Mouse (Mus musculus) CD8-positive naive resting alpha-beta T cell, adult 2 months (primary cell): Measurements from ENCODE around the gene Prex1.
A peak's percentile ranks its signal among the peaks of the same experiment; 100 is the strongest.

Source experiments
- DNase-seq, 2 experiments: peaks; one replicate each; pipeline ENCODE4 v3.0.0; 2022; ENCODE audit warnings: low read depth in 2 of 2, low spot score in 2 of 2

The Prex1 gene

DNA sequence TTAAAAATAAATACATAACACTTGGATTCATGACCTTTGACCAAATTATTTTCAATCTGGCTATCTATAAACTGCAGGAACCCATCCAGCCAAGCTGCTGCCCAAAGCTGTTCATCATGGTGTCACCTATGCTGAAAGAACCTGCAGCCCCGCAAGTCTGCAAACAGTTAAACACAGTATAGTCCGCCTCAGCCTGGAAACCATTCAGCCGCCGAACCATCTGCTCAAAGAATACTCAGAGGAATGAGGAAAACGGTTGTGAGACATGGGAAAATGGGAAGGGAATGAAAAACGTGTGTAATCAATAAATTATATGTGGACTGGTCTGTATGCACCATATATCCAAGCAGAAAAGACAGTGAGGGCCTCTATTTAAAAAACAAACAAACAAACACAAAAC is 13.3 kb upstream of the Prex1 start:
- no peak for DNase-seq

DNA sequence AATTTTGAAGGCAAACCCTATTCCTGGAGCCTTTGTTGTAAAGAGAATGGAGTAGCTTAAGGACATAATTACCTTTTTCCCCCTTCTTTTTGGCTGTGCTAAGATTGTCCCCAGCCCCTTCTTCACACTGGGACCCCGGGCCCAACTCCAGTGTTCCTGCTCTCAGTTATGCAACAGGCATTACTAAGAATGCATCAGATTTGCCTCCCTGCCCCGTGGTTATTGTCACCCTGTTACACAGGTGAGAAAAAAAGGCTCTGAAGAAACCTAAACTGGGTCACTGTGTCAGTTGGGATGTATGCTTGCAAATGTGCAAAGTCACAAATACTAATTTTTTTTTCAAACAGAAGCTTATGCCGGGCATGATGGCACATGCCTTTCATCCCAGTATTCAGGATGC is 6.8 kb upstream of the Prex1 start:
- no peak for DNase-seq

DNA sequence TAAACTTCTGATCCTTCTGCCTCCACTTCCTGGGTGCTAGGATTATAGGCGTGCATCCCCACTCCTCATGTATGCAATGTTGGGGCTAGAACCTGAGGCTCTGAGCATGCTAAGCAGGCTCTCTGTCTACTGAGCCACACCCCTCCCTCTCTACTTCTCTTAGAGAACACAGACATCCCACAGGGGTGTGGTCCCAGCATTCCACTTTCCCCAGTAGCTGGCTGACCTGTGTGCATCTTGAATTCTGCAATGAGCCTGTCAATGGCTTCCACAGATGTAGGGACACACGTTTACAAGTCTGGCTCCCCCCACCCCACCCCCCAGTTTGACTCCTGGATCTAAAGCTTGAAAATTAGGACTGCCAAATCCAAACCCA is 6.3 kb upstream of the Prex1 start:
- no peak for DNase-seq

DNA sequence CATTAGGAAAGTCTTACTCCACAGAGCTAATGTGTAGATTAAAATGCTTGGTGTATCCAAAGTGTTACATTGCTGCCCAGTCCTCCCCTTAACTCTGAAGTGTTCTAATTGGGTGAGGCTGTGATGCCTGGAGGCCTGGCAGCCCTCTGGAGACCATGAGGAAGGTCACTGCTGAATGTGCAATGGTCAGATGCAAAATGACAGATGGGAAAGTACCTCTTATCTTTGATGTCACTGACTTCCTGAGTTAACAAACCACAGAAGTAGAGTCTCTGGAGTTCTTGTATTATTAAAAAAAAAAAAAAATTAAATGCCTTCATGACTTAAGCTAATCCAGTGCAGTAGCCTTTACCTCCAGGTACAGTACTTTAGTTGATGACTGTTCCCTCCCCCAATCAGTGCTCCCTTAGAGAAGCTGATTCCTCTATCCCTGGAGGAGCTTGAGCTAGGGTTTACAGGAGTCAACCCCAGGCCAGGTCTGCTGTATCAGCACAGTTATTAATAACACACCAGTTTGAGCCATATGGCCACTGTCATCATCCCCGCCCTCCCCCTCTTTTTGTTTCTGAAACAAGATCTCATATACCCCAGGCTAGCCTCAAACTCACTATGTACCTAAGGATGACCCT is 5.8 kb upstream of the Prex1 start:
- DNase-seq: no peak

DNA sequence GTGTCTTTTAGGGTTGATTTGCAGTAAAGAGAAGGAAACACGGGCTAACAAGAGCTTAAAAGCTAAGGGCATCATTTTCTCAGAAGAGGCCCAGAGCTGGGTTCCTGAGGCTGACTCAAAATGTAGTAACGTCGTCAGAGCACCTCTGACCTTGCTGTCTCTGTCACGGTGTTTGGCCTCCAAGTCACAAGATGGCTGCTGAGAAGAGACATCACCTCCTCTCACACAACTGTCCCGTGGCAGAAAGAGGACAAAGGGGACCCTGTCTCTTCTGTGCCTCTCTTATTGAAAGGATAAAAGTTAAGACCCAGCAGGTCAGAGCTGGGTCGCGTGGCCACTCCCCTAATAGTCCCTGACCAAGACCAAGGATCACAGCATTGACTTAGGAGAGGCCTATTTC is 2.4 kb upstream of the Prex1 start:
- no peak for DNase-seq

DNA sequence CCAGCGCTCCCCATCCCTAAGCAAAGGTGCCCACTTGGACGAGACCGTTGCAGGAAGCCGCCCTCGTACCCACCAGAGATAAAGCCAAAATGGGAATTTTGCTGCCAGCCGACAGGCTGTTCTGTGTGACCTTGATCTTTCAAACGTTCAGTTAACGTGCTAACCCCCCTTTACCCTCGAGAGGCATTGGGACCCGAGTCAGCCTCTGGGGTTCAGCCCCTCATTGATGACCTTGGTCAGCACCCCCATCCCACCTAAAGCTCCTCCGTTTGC is 731 bp upstream of the Prex1 start:
- no peak for DNase-seq

DNA sequence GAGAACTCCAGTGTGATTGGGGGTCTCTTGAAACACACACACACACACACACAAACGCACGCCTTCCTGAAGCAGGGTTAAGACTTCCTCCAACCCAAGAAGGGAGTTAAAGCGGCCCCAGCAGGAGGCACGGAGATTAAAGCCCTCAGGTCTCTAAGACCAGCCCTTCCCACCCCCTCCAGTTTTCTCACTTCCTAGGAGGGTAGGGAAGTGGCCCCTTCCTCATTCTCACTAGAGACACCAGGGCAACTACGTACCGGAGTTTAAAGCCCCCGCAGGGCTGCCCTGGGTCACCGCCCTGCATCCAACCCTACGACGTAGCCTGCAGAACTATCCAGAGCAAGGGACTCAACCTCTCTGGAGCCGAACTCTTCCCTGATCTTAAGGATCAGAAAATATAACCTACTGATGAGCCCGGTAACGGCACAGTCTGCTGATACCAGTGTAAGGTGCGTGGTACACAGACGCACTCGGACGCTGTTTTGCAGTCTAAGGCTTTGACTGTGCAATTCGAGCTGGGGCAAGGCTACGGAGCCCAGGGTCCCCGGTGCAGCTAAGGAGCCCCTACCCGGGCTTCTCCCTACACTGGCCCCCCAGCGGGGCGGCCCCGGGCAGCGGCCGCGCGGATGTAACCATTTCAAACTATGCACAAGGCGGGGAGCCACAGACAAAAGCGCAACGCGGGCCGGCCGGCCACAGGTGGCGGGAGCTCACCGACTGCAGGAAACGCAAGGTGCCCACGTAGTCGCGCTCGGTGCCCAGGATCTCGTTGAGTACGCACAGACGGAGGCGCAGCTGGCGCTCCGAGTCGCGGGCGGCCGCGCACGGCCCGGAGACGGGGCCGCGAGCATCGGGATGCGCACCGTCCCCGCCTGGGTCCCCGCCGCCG is 587 bp downstream of the Prex1 start:
- DNase-seq: peak in 1 of 2 experiments; percentile 51

DNA sequence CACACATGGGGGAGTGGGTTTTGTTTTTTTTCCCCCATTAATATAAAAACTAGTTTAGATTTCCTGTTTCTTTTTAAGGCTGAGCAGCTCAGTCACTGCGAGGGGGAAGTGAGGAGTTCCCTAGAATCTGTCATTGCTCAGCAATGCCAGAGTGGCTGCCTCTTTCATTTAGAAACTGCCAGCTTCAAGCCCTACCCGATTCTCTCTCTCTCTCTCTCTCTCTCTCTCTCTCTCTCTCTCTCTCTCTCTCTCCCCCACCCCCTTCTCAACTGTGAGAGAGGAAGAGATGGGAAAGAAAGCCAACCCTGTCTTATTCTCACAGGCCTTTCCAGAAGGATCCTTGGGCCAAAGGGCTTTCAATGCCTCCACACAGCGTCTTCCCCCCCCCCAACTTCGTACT is 1.3 kb downstream of the Prex1 start:
- no peak for DNase-seq

DNA sequence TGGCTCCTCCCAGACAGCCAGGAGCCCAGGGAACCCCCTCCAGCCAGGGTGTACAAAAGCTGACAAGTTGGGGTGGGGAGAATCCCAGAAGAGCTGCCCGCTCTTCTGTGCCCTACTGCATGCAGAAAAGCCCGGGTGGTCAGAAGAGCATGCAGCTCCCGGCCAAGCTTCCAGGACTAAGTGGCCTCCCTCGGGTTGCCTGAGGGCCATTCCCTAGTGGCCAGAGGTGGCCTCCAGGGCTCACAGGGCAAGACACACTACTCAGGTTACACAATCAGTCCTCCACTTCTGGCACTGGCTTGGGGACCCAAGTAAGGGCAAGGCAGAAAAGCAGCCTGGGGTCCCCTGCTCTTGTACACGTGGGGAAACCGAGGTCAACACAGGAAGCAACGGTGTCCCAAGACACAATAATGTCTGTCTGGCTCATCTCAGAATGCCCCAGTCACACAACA is 1.9 kb downstream of the Prex1 start:
- DNase-seq: no peak

DNA sequence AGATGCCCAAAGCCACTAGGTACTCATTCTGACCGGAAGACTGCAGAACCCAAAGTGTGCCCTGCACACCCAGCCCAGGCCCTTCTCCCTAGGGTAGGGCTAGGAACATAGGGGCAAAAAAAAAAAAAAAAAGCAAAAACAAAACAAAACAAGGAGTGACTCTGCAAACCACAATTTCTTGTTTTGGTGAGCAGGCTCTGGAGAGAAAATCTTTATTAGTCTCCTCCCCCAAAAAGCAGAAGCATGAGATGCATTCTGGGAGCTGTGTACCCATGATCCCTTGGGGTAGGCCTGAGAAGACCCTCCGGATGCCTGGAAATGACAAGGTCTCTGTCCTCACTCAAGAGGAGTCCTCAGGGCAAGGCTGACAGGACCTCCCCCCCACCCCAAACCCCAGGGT is 3.7 kb downstream of the Prex1 start:
- no peak for DNase-seq

DNA sequence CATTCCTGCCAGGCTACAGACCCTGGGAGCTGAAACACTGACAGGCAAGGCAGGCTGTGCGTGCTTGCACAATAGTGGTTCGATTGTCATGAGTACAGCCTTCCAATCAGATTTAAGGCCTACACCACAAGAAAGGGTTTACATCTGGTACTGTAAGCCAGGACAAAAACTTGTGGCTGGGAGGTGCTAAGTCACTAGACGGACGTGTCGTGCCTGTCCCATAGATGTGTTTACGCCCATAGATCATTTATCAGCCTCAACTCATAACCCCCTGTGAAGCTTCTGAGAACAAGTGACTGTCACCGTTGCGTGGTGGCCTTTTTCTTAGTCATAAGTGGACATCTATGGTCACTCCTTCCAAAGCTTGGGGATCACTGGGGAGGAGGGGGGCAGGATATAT is 5.3 kb downstream of the Prex1 start:
- DNase-seq: no peak

DNA sequence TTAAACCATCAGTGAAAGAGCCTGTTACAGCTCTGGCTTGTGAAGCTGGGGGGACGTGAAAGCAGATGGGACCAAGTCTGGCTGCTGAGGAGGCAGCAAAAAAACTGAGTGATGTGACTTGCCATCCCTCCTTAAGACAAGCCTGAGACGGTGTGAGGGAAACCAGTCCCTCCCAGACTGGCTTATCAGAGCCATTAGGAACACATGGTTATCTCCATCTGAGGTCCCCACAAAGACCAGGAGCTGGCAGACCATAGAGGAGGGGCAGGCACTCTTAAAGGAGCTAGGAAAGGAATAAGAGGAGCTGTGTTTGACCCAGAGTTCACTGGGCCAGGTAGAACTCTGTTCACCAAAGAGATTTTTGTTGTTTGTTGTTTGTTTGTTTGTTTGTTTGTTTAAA is 7.1 kb downstream of the Prex1 start:
- DNase-seq: no peak

DNA sequence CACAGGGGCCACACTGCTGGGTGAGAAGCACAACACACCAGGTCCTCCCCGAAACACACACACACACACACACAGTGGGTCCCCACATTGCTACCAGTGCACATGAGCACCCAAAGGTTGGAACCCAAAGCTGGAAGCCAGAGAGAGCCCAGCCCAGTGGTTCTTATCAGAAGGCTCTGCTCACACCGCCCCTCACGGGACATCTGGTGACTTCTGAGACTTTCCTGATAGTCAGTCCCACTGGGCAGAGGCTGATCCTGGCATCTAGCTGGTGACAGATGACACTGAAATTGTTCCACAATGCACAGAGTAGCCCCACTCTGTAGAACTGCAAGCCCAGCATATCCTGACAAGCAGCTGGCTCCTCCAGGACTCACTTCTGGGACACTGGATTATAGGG is 10.1 kb downstream of the Prex1 start:
- DNase-seq: no peak

DNA sequence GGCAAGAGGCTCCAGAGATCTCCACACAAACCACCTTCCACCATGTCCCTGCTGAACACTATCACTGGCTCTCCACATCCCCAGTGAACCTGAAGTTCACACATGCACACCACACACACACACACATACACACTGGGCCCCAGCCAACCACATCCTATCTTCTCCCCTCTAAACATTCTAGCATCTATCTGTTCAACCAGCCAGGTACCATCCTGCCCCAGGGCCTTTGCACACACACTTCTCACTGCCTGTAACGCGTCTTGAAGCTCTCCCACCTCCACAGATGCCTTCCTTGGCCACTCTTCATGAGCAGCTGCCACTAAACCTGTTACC is 11.6 kb downstream of the Prex1 start:
- peak in 1 of 2 experiments; percentile 71 for DNase-seq

DNA sequence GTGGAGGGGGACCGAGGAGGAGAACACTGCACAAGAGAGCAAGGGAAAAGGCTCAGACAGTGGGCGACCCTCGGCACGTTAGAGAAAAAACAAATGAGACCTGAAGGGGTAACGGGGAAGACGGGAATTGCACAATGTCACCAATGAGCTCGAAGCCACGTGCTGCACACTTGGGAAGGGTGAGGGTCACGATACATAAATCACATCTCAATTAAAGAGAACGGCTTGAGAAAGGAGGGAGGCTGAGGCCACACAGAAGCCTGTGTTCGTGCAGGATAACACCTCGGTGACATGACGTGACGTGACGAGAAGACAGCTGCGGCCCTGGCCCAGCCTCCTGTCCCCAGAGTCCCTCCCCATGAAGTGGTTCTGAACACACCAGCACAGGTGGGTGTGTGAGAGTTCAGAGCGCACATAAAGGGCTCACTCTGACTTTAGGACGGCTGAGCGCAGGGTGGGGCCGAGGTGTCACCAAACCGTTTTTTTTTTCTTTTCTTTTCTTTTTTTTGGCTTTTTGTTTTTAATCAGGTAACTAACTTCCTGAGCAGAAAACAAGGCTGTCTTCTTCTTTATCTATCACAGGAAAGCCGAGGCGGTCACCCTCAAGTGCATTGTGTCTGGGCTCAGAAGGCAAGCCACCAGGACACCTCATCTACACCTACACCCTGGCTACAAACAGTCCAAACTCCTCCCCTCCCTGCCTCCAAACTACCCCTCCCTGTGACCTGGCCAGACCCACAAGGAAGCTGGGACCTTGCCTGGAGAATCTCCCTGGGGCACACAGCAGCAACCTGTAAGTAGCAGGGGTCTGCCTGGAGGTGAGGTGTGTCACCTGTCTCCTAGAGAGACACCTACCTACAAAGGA is 12.2 kb downstream of the Prex1 start:
- peak; percentile 78 to 80 for DNase-seq

DNA sequence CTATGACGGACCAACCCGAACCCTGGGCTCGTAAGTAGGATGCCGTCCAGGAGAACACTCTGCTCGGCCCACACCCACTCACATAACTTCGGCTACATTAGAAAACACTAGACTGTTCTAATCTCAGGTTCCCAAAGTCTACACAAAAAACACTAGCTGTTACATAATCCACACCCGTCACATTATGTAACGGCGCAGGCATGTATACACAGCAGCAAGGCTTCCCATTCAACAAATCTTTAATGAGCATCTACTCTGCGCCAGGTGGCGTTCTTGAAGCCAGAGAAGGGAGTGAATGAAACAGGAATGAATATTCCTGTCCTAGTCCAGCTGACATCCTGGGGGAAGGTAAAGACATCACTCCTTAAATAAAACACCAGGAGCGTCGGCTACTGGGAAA is 12.9 kb downstream of the Prex1 start:
- no peak for DNase-seq

DNA sequence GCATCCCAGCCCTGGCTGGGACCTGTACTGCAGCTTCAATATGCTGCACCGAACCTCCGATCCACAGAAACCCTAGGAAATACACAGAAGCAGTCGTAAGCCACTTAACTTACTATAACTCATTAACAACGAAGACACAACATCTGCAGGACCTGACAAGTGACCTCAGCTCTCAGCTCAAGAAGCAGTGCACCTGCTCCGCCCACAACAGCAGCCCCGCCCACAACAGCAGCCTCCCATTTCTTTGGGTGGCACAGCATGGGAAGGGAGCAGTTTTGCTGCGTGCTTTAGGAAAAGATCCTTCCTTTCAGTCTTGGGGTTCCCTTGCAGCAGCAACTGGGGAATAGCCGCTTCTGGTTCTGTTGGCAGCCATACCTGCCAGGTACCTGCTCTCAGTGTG is 13.5 kb downstream of the Prex1 start:
- no peak for DNase-seq

DNA sequence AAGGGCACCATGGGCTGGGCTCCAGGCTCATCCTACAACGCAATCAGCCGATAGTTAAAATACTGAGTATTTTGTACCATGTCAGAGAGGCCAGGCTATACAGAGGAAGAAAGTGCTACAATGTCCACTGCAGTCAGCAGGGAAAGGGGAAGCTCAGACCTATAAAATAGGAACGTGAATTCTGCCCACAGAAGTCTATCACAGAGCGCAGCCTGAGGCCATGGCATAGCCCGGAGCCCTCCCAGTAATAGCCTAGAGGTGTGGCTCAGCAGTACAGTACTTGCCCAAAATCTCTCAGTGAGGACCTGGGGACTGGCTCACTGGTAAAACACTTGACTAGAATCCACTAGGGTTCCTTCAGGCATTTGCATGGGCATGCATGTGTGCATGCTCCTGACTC is 14.1 kb downstream of the Prex1 start:
- DNase-seq: no peak

DNA sequence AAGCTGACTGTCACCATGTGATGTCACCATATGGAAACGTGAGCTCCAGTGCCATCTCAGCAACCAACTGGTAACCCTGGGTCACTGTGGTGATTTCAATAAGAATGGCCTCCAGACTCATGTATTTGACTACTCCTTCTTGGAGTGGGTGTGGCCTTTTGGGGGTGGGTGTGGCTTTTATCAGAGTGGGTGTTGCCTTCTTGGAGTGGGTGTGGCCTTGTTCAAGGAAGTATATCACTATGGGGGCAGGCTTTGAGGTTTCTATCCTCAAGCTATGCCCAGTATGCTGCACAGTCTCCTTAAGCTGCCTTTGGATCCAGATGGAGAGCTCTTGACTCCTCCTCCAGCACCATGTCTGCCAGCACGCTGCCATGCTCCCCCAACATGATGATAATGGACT is 19.0 kb downstream of the Prex1 start:
- DNase-seq: no peak

DNA sequence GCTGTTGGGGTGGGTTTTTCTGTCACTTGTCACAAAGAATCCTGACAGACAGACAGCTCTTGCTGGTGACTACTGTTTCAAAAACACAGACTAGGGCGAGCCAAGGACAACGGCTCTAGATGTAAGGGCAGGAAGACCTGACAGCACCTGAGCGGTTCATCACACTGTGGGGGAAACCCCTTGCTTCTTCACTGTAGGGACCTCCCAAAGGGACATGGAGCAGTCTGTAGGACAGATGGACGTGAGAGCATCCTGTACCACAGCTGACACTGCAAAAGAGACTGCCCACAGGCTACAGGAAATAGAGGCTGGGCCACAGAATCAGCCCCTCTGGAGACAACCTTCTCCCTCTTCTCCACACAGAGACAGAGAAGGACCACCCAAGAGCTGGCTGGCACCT is 20.2 kb downstream of the Prex1 start:
- DNase-seq: no peak

DNA sequence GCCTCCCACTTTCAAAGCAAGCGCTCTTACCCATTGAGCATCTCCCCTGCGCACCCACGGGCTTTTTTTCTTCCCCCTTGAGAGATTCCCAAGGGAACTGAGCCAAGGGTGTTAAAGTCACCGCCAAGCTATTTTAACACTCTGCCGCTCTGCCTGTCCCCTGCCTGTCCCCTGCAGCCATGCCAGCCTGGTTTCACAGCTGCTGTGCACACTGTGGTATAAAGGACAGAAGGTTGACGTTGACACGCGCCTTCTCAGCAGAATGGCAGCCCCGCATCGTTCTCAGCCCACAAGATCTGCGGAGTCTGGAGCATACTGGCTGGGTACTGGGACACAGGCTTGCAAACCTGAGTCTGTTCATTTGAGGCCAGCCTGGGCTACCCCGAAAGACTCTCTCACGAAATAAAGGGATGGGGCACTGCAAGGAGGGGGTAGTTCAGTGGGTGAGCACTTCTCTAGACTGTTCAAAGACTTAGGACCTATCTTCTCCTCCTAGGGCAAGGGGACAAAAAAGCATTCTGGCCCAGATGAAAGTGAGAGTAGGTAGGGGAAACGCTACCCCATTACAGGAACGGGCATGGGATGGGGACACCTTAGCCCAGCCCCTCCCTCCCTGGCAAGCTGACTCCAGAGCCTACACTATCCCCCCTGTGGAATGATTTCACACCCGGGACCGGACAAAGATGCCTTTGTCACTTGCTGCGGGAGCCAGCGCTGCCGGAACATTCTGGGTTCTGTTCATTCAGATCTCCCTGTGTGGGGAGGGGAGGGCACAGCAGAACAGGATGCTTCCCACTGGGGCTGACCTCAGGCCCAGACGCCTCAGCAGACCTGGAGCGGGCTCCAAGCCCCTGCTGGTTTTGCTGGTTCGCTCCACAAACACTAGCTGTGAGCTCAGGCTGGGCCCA is 21.8 kb downstream of the Prex1 start:
- DNase-seq: no peak
